Mouse (Mus musculus) liver, adult 2 months (tissue): Measurements from ENCODE around the gene Agap1. TPM values are rescaled to one million over a fixed set of nuclear protein-coding genes. Genes with fewer than 3 reads are reported as not detected.

ENCODE experiments used
- DNase-seq: peaks from one replicate; pipeline ENCODE4 v3.0.0-alpha.2; 2011; ENCODE audit warnings: low read depth, low spot score; ENCODE audit errors: extremely low read depth
- H3K27ac ChIP-seq: fragments of 200-500 bp; replicated peaks from 2 replicates; pipeline ENCODE4 v1.5.1; 2012; ENCODE audit warnings: low read depth, mild to moderate bottlenecking, control low read depth, inconsistent platforms, low read length; ENCODE audit not compliant: insufficient read depth
- H3K27me3 ChIP-seq: fragments of 200-500 bp; 2 replicates; pipeline ENCODE4 v1.6.1; 2012; ENCODE audit warnings: mild to moderate bottlenecking, moderate library complexity, low read length, inconsistent platforms; ENCODE audit not compliant: control insufficient read depth, insufficient read depth
- H3K36me3 ChIP-seq: fragments of 200-500 bp; 2 replicates; pipeline ENCODE4 v1.6.1; 2012; ENCODE audit warnings: low read length, inconsistent platforms; ENCODE audit not compliant: control insufficient read depth, insufficient read depth
- H3K4me1 ChIP-seq: fragments of 200-500 bp; 2 replicates; pipeline ENCODE4 v1.6.1; 2011; ENCODE audit warnings: low read length; ENCODE audit not compliant: control insufficient read depth, insufficient read depth
- H3K4me3 ChIP-seq: fragments of 200-500 bp; 2 replicates; pipeline ENCODE4 v1.5.1; 2011; ENCODE audit warnings: low read depth, mild to moderate bottlenecking, control low read depth, low read length, moderate library complexity; ENCODE audit not compliant: insufficient read depth
- H3K79me2 ChIP-seq: fragments of 200-500 bp; 2 replicates; pipeline ENCODE4 v1.6.1; 2012; ENCODE audit warnings: inconsistent platforms, mild to moderate bottlenecking, low read length, moderate library complexity; ENCODE audit not compliant: control insufficient read depth, insufficient read depth
- H3K9ac ChIP-seq: fragments of 200-500 bp; 2 replicates; pipeline ENCODE4 v1.6.1; 2012; ENCODE audit warnings: low read depth, mild to moderate bottlenecking, control low read depth, inconsistent platforms, low read length
- CTCF ChIP-seq: fragments of 200-500 bp; IDR thresholded peaks from 2 replicates; pipeline ENCODE4 v1.5.1; 2011; ENCODE audit warnings: low read depth, low read length, control low read depth
- POLR2A ChIP-seq: fragments of 200-500 bp; IDR thresholded peaks from 2 replicates; pipeline ENCODE4 v1.6.1; 2011; ENCODE audit warnings: low read length, control low read depth; ENCODE audit not compliant: insufficient read depth; ENCODE audit errors: extremely low read depth
- WGBS: fragments of 180-500 bp; shearing (Covaris S2); methylation state at CpG from one replicate; pipeline ENCODE4 v1.1.7; 2018; 5-methylcytosine and 5-hydroxymethylcytosine counted together
- polyA plus RNA-seq: library from polyadenylated mRNA; depleted of rRNA; stranded (reverse); fragments of >200 nt; gene quantifications from 2 replicates; pipeline ENCODE4 v1.2.3, GENCODE M21; 2012
- total RNA-seq: library from RNA; depleted of rRNA; stranded (reverse); fragments of >200 nt; gene quantifications from 2 replicates; pipeline ENCODE4 v1.2.3, GENCODE M21; 2014

Gene Agap1
- total and polyA plus RNA-seq, 2 experiments = 3.4 to 3.5 TPM

DNA sequence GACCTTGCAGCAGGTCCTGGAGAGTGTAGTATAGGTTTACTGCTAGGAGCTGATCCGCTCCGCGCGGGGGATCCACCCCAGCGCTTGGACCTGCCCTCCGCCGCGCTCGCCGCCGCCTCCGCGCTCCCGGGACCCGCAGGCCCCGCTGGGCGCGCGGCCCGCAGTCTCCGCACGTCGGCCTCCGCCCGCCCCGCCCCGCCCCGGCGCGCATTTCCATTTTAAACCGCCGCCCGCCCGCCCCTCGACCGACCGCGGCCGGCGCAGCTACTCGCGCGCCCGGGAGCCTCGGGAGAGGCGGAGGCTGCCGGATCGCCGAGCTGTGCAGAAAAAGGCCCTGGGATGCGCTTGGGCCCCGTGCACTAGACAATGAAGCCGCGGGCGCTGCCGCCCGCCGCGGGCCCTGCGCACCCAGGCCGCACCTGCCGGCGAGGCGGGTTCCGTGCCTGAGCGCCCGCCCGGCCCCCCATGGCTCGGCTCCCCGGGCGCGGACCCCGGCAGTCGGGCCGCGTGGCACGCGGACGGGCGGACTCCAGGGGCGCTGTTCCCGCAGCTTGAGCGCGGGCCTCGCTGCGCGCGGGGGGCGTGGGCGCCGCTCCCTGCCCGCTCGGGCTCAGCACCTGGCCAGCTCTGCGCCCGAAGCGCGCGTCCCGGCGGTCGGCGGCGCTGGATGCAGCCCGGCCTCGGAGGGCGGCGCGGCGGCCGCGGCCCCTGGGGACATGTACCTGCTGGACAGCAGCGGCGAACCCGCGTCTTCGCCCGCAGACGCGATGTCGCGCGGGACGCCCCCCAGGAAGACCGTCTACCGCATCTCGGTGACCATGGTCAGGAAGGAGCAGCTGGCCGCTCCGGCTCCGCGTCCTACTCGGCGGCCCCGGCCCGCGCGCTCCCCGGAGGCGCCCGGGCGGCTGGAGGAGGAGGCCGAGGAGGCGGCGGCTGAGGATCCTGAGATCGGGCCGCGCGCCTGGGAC, 125.7 kb downstream of the Agap1 start:
- peaks cover 26% of the 10 kb centered on the region for H3K79me2 ChIP-seq
- peaks cover 4% of the 10 kb centered on the region; the same call in 1 of the 2 replicates for H3K4me1 ChIP-seq
- H3K36me3 ChIP-seq = no peaks in the 10 kb centered on the region
- peak overlapping the region; percentile 66 for H3K9ac ChIP-seq
- no peak overlapping the region for H3K27ac ChIP-seq
- WGBS = 3% methylated on average over 137 of the region's 146 CpGs
- H3K27me3 ChIP-seq = peaks cover 8% of the 10 kb centered on the region
- no peak for DNase-seq
- TF ChIP-seq POLR2A (no peak), CTCF (no peak)
- peak overlapping the region; percentile 61 for H3K4me3 ChIP-seq

- Histone ChIP-seq H3K4me3 (peak overlapping the region; percentile 61; the same call in 1 of the 2 replicates), H3K36me3 (no peaks in the 10 kb centered on the region), H3K9ac (peak overlapping the region; percentile 66), H3K4me1 (peaks cover 4% of the 10 kb centered on the region; the same call in 1 of the 2 replicates), H3K79me2 (peaks cover 28% of the 10 kb centered on the region), H3K27ac (no peak overlapping the region), H3K27me3 (peaks cover 8% of the 10 kb centered on the region)
- 7% methylated on average over 95 of the region's 95 CpGs for WGBS
- TF ChIP-seq POLR2A (no peak), CTCF (peak; percentile 67)
- no peak for DNase-seq
These were observed 126.6 kb downstream of the Agap1 start for GRCm38 (mm10) chr1:89580999-89581765.

DNA sequence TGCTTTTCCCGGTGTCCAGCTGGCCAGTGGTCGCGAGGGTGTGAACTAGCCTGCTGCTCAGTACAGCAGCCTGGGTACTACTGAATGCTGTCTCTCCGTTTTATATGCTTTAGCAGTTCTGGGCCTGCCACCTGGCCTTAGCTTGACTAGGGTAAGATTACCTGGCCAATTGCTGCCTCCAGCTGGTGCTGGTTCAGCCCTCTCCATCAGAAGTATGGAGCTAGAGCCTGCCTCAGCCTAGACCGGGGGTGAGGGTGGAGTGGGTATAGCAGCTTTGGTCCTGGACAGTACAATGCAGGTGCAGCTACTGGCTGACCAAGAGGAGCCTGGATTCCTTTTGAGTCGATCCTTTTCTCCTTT, 127.1 kb downstream of the Agap1 start:
- Histone ChIP-seq H3K4me1 (peaks cover 4% of the 10 kb centered on the region; the same call in 1 of the 2 replicates), H3K36me3 (no peaks in the 10 kb centered on the region), H3K27me3 (peaks cover 8% of the 10 kb centered on the region), H3K27ac (no peak overlapping the region), H3K9ac (no peak overlapping the region), H3K79me2 (peaks cover 28% of the 10 kb centered on the region), H3K4me3 (peak overlapping the region; percentile 61; the same call in 1 of the 2 replicates)
- TF ChIP-seq POLR2A = no peak
- no peak for TF ChIP-seq CTCF
- 74% methylated on average over 6 of the region's 6 CpGs for WGBS
- no peak for DNase-seq

GRCm38 (mm10) chr1:89583369-89583768, 128.8 kb downstream of the Agap1 start:
- DNase-seq = no peak
- Histone ChIP-seq H3K27ac (no peak overlapping the region), H3K79me2 (peaks cover 36% of the 10 kb centered on the region), H3K27me3 (peaks cover 8% of the 10 kb centered on the region), H3K4me3 (no peak overlapping the region), H3K4me1 (peaks cover 4% of the 10 kb centered on the region; the same call in 1 of the 2 replicates), H3K9ac (no peak overlapping the region), H3K36me3 (no peaks in the 10 kb centered on the region)
- WGBS = 86% methylated on average over 5 of the region's 5 CpGs
- TF ChIP-seq CTCF (no peak), POLR2A (no peak)

DNA sequence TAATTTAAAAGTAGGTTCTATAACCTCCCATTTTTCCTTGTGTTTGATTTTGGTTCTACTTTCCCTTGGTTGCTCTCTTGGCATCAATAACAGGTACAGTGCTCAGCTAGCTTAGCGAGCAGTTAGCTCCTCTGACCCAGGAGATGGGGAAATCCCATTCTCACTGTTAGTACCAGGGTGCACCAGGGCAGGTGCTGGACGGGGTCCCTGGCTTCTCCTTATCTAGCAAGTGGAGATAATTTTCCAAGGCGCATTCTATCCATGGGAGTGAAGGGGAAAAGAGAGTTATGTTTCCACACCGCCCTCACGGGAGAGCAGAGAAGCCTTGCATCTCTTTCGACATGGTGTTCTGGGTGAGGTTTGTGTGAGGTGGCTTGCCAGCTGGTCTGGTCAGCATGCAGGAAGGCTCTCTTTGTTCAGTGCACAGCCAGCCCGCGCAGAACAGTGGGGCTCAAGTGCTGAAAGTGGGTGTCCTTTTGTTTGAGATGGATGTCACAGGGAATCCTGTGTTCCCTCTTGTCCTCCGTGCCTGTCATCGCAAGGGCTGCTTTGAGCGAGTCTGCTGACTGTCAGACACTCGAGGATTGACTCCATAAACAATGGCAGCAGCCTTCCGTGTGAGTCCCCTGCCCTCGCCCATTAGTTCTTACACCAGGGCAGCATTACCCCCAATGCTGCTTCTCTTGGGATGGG, 132.5 kb downstream of the Agap1 start:
- 75% methylated on average over 14 of the region's 14 CpGs for WGBS
- no peak for DNase-seq

More for the DNA sequence above, 132.5 kb downstream of the Agap1 start:
- no peak overlapping the region for H3K27ac ChIP-seq
- no peaks in the 10 kb centered on the region for H3K4me1 ChIP-seq
- H3K36me3 ChIP-seq = no peaks in the 10 kb centered on the region
- no peak overlapping the region for H3K9ac ChIP-seq
- H3K79me2 ChIP-seq = peaks cover 26% of the 10 kb centered on the region
- no peak for TF ChIP-seq CTCF
- no peak for TF ChIP-seq POLR2A
- H3K4me3 ChIP-seq = no peak overlapping the region
- H3K27me3 ChIP-seq = no peaks in the 10 kb centered on the region
